Mouse (Mus musculus) heart, adult 8-10 months (tissue): ENCODE data around the gene Ncam1. TPM values are rescaled to one million over a fixed set of nuclear protein-coding genes. Genes with fewer than 3 reads are reported as not detected.

Source experiments
- DNase-seq: peaks from one replicate; pipeline ENCODE4 v3.0.0; 2022; ENCODE audit warnings: low spot score
- total RNA-seq, 4 experiments: library from RNA; stranded (reverse); gene quantifications; 2 replicates each; pipeline ENCODE4 v1.2.4; 2022

The Ncam1 gene
- total RNA-seq, 4 experiments from 2014 or later, result 3.1 to 4.0 (median 3.3) TPM

DNA sequence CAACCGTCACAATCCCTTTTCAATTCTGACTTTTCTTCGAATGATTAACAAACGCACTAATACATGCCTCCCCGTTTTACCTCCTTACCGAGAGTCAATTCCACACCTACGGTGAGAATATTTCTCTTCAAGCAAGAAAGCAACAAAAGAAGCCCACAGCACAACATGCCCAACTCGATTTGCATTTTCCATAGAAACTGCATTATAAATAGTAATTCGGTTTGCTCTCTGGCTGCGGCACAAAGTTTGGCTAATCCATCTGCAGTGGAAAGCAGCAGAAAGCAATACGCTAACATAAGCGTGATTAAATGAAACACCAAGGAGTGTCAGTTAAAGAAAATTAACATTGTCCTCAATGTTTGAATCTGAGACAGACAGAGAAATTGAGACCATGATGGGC is 177.0 kb downstream of the Ncam1 start:
- no peak for DNase-seq

DNA sequence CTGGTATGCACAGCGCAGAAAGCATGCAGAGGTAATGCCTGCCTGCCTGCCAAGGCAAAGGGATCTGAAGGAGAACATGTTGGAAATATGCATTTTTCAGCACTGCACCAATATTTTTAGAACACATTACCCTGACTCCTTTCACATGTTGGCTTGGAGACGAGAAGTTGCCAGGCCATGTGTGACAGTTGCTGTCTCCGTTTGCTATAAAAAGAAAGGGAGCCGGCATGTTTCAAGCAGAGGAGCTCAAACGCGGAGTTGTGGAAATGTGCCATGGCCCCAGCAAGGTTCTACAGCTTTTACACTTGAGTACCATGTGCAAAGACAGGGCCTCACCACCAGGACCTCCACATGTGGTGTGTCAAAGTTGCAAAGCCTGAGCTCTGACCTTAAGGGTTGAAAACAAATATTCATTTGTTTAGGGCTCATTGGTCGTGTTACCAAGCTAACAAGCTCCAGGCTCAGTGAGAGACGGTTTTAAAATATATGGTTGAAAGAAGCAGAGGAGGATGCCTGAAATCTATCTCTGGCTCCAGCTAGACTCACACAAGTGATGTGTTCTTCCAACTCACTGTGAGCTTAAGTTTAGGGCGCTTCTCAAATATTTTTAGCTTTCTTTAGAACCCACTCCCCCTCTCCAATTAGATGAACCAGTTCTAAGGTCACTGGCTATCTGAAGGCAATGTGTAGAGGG is 179.9 kb downstream of the Ncam1 start:
- no peak for DNase-seq

DNA sequence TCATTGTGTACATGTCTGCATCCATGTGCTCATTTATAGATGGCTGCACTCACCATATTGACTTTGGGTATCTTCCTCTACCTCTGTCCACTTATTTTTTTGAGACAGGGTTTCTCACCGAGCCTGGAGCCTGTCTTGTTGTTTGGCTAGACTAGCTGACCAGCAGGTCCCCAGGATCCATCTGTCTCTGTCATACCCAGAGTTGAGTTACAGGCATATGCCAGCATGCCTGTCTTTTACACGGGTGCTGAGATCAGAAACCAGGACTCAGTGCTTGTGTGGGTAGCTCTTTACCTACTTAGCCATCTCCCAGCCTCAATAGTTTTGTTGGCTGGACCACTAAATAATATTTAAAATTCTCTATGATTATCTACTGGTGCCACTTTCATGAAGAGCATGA is 180.5 kb downstream of the Ncam1 start:
- no peak for DNase-seq

DNA sequence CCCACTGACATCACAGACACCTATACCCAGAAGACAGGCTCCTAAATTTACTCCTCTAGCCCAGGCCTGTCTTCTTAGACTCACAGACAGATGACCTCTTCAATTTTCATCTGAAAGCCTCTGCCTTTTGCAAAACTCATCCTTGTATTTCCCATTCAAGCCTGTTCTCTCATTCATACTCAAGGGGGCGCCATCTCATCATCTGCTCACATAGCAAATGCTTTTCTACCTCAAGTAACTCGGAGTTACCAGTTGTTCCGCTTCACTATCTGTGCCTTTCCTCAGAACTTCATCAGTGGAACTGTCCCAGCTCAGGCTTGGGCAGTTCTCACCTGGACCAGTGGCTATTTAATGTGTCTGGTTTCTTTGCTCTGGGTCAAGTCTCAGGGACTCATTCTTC is 181.5 kb downstream of the Ncam1 start:
- DNase-seq, result no peak

DNA sequence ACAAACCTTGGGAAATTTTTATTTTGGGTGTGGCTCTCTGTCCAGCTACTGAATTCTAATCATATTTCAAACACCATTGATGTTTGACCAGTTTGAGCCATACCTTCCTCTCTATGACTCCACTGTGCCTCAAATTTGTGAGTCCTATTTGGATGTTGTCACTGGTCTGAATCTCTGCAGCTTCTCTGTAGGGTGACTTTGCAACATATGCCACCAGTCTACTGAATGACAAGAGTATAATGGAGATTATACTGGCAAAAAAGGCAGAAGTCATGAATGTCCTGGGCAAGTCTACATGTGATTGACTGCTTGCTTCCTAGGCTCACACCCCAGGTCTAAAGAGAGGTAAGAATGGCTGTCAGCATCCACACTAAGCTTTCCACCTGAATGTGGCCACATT is 186.3 kb downstream of the Ncam1 start:
- no peak for DNase-seq

DNA sequence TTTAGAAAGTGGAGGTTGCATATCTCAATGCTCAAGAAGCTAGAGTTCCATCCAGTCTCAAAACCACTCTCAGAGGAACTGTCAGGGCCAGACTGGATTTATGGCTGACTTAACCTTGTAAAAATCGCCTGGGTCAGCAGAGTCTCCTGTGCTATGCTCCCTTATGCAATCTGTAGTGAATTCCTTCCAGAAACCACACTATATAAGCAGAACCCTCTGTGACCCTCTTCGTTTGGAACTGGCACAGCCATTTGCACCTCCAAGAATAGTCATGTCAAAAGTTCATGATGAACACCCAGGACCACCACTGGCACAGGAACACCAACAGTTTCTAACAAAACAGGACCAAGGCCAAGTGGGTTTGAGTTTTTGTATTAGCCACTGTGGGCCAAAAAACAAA is 190.5 kb downstream of the Ncam1 start:
- DNase-seq, result no peak

DNA sequence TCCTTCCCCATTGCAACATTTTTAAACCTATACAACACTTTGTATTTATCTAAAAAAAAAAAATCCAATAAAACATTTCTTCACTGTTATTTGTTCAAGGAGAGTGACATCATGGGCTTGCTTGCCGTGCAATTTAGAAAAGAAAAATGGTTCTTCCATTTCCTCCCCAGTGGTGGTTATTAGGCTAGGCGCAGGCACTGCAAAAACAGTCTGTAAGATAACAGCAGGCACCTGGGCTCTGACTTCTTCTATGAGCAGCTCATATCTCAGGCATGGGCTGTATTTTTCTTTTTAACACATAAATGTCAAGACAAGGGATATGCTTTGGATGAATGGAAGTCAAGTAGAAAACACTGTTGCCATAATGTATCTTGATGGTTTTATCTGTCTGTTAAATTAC is 192.0 kb downstream of the Ncam1 start:
- DNase-seq, result no peak

DNA sequence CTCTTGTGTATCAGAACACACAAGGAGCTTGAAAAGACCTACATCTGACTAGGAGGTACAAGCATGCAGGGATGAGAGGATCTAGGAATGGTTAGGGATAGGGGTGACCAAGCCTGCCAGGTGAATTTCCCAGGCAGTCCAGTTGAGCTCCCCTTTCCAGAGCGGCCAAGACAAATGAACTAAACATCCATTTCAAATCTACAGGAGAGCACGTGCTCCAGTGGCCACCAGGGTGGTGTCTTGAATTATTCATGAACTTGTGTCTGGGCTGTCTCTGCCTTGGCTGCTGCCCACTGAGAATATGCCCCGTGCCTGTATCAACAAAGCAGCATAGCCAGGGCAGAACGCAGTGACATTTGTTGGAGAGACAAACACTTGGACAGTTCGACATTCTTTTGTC is 192.4 kb downstream of the Ncam1 start:
- DNase-seq, result peak; percentile 4

DNA sequence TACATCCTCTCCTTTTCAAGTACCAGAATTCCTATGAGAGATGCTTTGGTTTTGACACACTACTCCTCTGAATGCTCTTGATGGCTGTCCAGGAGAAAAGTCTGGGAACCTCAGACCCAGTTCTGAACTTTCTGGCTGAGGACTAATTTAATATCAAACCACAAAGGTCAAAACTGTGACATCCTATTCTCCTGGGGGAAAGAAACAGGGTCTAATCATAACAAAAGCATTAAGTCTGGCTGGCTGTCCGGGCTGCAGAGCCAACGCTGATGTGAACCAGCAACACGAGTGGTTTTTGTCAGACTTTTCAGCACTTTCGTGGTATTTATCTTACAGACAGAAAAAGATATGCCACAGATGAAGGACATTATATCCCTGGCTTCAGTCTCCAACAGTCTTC is 192.9 kb downstream of the Ncam1 start:
- peak; percentile 81 for DNase-seq

DNA sequence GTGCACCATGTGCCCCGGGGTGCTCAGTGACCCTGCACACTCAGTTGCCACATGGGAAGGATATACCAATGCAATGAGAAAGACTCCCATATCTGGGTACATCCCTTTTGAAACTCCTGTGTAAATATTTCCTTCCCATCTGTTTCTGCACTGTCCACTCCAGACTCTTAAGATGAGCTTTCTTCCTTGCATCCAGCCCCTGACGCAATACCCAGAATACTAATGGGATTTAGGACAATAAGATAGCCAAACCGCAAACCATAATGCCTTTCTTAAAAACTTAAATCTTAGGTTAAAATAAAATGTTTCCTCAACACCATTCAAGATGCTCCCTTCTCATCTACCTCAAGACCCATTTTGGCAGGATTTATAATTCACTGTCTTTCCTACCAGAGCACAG is 193.4 kb downstream of the Ncam1 start:
- peak; percentile 37 for DNase-seq

DNA sequence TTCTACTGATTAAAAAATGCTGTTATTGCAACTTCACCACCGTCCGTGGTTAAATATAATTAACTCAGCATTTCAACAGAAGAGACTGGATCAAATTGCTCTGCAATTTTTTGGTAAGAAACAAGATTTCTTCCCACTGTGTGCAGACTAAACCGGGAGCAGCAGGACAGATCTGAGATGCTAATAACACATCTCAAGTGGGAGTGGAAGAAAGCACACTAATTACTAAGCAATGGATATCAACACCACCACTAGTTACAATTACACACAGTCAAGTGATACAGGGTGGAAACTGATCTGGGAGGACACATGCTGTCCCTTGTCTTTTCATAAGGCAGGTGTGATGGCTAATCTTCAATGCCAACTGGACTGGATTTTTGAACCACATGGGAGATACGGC is 197.5 kb downstream of the Ncam1 start:
- DNase-seq, result no peak

DNA sequence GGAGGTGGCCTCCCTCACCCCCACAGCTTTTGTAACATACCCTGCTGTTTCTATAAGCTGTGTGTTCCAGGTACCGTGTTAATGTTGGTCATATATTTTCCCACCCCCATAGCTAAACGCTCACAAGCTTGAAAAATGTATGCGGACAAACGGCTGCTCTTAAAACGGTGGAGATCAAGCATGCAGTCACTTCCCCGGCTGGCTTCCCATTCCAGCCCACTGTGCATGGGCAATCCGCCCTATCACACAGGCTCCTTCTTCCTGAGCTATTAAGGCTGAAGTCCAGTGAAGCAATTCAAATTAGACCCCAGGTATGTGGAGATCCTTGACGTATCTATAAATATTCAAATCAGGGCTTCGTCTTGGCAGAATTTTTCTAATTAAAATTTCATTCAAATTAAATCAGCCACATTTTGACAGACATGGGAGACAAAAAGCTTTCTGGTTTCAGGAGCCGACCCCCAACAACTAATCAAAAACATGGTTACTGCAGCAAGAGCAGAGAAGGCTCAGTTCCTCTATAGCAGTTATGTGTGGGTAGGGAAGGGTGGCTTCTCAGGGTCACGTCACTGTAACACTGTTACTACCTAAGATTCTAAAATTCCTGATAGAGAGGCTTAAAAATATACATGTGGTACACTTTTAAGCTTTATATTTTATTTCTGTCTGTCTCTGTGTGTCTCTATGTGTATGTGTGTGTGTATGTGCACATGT is 202.9 kb downstream of the Ncam1 start:
- DNase-seq, result no peak

DNA sequence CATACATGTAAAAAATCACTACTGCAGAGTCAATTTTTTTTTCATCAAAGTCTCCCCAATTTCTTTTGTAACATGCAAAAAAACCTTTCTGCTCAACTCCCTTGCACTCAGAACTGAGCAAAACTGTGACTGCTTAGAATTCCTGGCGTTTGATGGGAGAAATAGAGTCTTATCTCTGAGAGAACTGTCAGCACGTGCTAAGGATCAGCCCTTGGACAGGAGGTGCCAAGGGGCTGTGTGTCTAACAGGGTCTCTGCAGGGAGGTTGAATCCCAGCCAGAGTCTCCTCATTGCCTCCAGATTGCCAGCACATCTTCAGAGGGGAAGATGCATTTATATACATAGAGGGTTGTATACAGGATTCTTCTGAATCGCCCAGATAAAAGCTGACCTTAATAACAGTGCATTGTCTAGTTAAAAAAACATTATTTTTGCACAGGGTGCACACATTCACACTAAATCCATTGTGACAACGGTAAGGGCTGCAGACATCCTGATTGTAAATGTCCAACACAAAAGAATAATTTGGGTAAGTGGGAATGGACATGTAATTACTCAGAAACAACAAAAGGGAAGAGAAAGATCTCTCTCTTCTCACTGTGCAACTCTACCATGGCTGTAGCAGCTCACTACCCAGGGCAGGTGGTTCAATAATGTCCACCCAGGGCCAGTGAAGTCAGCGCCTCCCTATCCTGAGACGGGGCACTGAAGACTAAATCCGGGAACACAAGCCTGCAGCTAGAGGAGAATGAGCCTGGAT is 203.7 kb downstream of the Ncam1 start:
- no peak for DNase-seq

DNA sequence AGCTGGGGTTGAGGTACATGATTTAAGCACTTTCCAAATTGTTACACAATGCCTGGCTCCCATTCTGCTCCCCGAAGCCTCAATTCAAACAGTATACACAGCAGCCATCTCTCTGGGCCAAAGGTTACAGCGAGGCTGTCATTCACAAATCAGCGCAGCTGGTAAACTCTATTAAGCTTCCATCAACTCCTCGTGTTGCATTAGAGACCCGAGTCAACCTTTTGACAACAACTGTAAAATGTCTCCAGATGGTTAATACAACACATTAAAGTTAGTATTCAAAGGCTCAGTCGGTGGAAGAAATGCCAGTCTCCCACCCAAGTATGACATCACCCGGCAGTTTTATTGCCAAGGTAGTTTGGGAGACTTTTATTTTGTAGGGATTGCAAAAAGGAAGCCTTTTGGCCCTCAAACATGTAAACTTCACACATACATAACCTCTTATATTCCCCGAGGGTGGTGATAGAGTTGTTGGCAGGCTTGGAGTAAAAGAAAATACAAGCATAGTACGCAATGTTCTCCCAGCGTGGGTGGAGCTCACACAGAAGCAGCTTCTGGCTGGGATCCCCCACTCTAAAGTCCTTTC is 204.7 kb downstream of the Ncam1 start:
- DNase-seq, result peak; percentile 59

DNA sequence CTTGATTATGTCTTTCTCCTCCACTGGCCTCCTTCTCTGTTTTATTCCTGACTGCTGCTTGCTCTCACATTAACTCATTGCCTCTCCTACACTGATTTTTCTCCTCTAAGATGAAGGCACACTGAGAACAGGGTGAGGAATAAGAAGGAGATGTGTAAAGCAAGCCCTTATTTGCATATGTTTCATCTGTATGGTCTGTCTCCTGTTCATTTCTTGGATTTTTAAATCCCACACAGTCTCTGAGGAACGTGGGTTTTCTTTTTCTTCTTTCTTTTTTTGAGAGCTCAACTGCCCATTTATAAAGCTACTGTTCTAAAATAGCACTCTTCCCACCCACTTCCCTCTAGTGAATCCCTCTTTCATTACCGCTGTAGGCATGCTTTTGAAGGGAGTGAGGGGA is 206.7 kb downstream of the Ncam1 start:
- DNase-seq, result no peak

DNA sequence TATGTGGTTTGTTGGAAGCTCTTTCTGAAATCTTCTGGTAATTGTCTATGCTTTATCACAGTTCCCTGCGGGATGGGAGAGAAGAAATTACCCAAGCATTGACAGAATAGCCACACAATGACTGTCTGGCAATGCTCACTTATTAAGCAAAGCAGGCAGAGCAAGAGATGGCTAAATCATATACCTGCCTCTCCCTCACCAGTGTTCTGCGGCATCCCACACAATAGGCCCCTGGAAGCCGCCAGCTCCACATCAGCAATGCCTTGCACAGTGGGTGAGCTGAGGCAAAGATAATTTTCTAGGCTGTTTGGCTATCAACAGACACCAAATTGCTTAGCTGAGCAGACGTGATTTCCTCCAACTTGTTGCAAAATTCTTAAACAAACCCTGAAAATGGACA is 208.5 kb downstream of the Ncam1 start:
- no peak for DNase-seq

DNA sequence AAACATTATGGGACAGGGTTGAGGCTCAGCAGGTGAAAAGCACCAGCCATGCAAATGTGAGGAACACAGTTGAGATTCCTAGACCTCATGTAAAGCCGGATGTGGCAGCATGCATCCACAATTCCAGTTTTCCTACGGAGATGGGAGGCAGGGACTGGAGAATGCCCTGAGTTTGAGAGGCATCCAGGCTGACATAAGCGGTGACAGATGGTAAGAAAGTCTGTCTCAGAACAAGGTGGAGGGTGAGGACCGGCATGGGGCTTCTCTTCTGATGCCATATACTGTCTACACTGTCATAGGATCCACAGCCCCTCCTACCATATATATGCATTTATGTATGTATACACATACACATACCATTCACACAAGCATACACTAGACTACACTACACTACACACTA is 221.6 kb downstream of the Ncam1 start:
- DNase-seq, result no peak

DNA sequence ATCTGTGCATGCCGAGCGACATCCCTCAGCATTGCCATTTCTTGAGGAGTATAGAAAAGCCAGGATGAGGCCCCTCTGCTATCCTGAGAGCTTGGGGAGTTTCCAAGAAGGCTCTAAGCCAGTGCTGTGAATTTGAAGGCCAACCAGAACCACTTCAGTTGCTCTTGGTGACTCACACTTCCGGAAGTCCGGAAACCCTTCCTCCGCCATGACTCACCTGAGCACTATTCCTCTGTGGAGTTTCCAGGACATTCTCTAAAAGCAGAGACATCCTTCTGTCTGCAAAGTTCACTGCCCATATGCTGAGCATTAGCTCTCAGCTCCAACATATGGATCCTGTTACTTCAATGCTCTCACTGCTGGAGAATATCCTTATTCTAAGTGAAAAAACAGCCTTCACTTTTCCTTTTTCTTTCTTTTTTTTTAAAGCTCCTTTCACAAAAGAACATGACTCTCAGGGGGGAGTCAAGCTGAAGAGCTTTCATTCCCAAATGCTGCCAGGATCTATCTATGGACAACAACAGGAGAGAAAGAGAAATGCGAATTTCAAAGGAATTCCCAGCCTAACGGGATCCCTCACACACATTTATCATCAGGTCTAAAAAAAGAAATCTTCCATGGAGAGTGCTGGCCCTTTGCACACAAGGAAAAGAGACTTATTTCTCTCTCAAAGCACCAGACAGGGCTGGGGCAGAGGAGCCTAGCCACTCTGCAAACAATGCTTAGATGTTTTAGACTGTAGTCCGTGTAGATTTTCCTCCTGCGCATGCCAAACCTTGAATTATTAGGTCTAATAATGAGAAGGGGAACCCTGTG is 226.8 kb downstream of the Ncam1 start:
- no peak for DNase-seq

DNA sequence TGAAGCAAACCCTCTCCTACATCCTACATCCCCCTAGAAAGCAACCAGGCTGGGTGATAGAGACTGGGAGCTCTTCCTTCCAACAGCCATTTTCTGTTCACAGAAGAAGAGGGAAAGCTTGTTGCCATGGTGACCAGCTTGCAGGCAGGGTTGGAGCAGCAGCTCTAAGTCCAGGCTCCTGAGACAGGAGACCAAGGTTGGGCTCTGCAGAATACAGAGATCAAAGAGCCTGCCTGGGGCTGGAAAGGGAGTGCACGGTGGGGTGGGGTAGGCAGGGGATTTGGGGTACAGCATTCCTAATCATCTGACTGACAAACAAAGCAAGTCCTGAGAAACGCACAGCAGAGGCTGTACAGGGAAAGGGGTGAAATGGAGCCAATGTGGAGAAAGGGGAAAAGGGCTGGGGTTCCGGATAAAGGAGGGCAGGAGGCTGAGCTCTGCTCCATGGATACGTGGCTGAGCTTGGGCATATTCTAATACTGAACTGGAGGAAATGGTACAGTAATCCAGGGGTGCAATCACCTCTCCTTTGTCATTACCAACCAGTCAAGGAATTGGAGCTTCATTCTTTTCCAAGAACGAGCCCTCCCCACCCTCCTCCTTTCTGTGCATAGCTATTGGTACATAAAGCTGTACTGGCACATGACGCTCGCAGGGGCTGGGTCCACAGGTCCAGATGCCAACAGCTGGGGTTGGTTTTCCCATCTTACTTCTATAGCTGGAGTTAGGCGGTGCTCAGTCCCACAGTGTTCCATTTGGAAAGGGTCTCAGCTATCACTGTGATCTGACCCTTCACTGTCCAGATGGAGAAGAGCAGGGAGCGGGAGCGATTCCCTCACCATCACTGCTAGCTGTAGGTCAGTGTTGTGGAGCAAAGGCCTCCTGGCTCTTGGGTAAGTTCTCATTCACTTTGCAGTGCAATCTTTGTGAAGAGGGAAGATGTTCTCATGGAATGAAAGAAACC is 227.7 kb downstream of the Ncam1 start:
- DNase-seq, result no peak

DNA sequence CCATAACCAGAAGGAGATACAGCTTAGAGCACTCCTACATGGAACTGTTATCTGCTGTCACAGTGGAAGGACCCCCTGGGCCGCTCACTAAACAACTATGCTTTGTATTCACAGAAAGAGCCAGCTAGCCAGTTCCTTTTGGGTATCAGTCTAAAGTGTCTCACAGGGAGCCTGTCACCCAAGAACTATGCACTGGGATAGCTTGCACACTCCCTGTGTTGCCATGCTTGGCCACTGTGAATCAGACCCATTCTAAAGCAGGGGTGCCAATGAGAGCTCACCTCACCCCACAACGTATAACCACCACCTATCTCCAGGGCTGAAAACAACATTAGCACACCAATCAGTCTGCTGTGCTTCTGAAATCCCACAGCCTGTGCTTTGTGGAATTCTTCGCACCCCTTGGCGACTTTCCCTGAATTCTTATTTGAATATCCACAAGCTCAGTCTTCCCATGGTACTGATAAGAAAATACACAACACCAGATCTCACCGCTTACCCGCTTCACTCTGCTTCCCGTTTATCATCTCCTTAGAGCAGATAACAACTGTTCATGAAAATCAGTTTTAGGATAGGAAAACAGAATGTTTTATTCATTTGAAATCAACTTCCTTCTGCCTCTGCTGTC is 228.6 kb downstream of the Ncam1 start:
- DNase-seq, result no peak
